Mouse (Mus musculus): ENCODE results near the gene Sord. TPM values are rescaled to one million over a fixed set of nuclear protein-coding genes. Genes with fewer than 3 reads are reported as not detected.

The Sord gene
- total and polyA plus RNA-seq, 2 experiments from 2014 or later = 19.7 to 21.2 TPM

DNA sequence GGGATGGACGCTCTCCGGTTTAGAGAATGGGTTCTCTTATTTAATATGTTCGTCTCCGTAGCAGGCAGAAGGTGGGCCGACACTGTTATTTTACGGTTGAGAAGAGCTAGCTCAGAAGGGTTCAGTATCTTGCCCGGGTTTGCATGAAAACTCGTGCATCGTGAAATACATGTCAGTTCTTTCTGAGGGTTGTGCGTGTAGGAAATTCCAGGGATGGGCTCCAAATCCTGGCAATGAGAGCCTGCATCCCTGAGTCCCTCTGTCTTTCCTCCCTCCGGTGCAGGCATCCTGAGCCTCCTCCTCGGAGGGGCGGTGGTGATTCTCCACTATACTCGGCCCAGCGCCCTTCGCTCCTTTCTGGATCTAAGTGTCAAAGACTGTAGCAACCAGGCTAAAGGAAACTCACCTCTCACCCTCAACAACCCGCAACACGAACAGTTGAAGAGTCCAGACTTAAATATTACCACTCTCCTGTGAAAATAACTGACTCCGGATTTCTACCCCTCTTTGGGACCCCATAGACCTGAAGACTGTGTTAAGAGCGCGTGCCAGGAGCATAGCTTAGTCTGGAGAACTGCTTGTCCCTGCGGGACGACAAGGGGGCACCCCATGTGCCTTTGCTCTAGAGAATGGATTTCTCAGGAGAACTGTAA lies 67.5 kb downstream of the Sord start:
- Histone ChIP-seq H3K4me2 (ENCODE audit: low read depth) (peak overlapping the region; percentile 92), H3K4me1 (ENCODE audit: insufficient read depth) (peaks cover 19% of the 10 kb centered on the region), H3K9ac (peak overlapping the region; percentile 49), H3K4me3 (ENCODE audit: low read depth, low read length) (peak overlapping the region; percentile 47), H3K36me3 (ENCODE audit: insufficient read depth) (no peaks in the 10 kb centered on the region), H3K27ac (ENCODE audit: low read depth, low read length) (no peak overlapping the region), H3K9me3 (ENCODE audit: low read length) (no peaks in the 10 kb centered on the region), H3K27me3 (ENCODE audit: insufficient read depth, low read length) (peaks cover 39% of the 10 kb centered on the region)
- ATAC-seq (no peak), DNase-seq (no peak)
- 4% methylated on average over 23 of the region's 23 CpGs for WGBS
- no peak for TF ChIP-seq CTCF (IDR thresholded peaks at IDR 0.05; ENCODE audit: low read depth)

DNA sequence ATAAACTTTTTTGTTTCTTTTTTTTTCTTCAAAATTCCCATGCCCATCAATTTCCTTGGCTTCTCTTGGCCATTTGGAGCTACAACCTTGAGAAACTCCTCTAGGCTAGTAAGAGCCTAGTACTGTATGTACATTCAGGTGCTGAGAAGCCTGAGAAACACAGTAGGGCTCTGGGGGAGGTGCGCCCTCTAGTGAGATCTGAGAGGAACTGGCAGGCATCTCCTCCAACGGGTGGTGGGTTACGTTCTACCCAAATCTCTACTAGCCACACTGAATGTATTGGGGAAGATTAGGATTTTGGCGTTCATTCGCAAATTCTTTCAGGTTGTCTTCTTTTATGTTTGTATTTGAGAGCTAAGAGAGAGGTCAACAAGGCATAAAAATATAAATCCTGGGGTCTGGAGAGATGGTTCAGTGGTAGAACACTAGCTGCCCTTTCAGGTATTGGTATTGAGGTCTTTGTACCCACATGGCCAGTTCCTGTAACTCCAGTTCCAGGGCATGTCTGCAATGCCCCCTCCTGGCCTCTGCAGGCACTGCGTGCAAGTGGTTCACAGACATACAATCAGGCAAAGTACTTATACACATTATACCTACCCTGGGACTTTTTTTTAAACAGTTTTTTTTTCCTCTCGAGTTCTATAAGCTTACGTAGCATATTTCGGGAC lies 68.2 kb downstream of the Sord start:
- Histone ChIP-seq H3K27me3 (ENCODE audit: insufficient read depth, low read length) (peaks cover 33% of the 10 kb centered on the region), H3K9ac (no peak overlapping the region), H3K27ac (ENCODE audit: low read depth, low read length) (no peak overlapping the region), H3K4me1 (ENCODE audit: insufficient read depth) (peaks cover 19% of the 10 kb centered on the region), H3K9me3 (ENCODE audit: low read length) (no peaks in the 10 kb centered on the region), H3K4me3 (ENCODE audit: low read depth, low read length) (peak overlapping the region; percentile 47; the same call in 1 of the 2 replicates), H3K4me2 (ENCODE audit: low read depth) (peak overlapping the region; percentile 92), H3K36me3 (ENCODE audit: insufficient read depth) (no peaks in the 10 kb centered on the region)
- ATAC-seq (peak; percentile 76), DNase-seq (peak; percentile 86)
- 12% methylated on average over 9 of the region's 9 CpGs for WGBS
- TF ChIP-seq CTCF (IDR thresholded peaks at IDR 0.05; ENCODE audit: low read depth) = peak; percentile 83

DNA sequence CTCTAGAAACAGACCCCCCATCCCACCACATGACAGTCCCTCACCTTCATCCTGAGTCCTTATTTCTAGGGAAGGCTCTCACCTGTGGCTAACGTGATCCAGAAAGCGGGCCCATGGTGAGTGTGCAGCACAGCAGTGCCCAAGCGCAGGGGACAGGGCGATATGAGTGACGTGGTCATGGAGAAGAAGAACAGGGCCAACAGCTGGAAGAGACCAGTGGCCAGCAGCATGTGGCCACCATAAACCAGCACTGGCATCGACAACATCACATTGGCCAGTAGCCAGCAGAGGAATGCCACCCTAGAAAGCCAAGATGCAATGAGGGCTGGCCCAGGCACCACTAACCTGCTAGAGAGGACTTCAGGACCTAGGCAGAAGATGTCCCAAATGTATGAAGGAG lies 70.0 kb downstream of the Sord start:
- Histone ChIP-seq H3K4me3 (ENCODE audit: low read depth, low read length) (no peak overlapping the region), H3K9me3 (ENCODE audit: low read length) (no peaks in the 10 kb centered on the region), H3K27me3 (ENCODE audit: insufficient read depth, low read length) (peaks cover 20% of the 10 kb centered on the region), H3K27ac (ENCODE audit: low read depth, low read length) (no peak overlapping the region), H3K36me3 (ENCODE audit: insufficient read depth) (no peaks in the 10 kb centered on the region), H3K4me2 (ENCODE audit: low read depth) (no peak overlapping the region), H3K4me1 (ENCODE audit: insufficient read depth) (peaks cover 9% of the 10 kb centered on the region; the same call in 1 of the 2 replicates), H3K9ac (no peak overlapping the region)
- ATAC-seq (no peak), DNase-seq (no peak)
- 85% methylated on average over 6 of the region's 6 CpGs for WGBS
- TF ChIP-seq CTCF (IDR thresholded peaks at IDR 0.05; ENCODE audit: low read depth) = no peak

DNA sequence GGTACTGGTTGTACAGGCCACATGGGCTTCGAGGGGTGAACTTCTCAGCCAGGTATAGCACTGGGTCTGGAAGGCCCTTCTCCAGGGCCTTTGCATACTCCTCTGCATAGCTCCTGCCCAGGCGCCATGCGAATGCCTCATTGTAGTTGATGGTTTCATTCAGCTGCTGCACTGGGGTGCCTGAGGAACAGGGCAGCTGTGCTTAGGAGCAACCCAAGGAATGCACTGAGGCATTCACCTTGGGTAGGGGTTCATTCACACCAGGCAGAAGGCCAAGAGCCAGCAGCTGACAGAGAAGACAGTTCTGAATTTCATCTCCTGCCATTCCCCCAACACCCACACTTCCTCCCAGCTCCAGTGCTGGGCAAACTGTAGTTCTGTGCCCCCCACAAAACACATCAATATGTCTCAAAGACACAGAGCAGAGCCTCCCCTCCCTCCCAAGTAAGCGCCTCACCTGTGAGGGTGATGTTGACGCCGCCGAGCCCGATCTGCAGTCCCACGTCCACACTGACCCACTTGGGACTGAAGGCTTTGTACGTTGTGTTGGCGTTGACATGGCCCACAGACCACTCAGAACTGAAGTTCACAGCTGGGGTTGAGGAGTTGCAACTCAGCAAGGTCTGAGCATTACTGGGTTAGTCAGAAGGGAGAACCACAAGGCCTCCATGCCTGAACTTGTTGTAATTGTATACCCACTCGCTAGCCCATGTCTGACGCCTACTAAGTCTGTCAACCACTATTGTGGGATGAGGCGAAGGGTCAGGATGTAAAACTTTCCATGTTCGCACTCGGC lies 70.7 kb downstream of the Sord start:
- Histone ChIP-seq H3K27me3 (ENCODE audit: insufficient read depth, low read length) (peaks cover 13% of the 10 kb centered on the region), H3K27ac (ENCODE audit: low read depth, low read length) (no peak overlapping the region), H3K4me3 (ENCODE audit: low read depth, low read length) (no peak overlapping the region), H3K4me2 (ENCODE audit: low read depth) (no peak overlapping the region), H3K36me3 (ENCODE audit: insufficient read depth) (no peaks in the 10 kb centered on the region), H3K9me3 (ENCODE audit: low read length) (no peaks in the 10 kb centered on the region), H3K4me1 (ENCODE audit: insufficient read depth) (peaks cover 9% of the 10 kb centered on the region; the same call in 1 of the 2 replicates), H3K9ac (no peak overlapping the region)
- 87% methylated on average over 16 of the region's 16 CpGs for whole genome bisulfite sequencing
- DNase-seq = no peak
- ATAC-seq = no peak
- TF ChIP-seq CTCF (IDR thresholded peaks at IDR 0.05; ENCODE audit: low read depth) = no peak

DNA sequence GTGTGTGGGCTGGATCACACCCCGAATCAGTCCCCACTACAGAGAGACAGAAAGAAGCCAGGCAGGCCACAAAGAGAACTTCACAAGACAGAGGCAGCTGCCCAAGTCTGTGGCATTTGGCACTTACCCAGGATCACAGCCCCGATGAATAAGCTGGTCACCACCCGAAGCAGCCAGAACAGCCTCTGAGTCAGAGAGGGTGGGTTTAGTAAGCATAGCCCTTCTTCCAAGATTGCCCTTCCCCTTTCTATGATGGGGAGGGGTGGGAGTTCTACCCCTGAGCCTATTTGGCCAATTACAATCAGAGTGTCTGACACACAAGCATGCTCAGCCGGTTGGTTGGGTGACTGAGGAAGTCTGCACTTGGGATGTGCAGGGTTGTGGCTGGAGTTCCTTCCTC lies 71.6 kb downstream of the Sord start:
- DNase-seq (peak; percentile 22), ATAC-seq (peak; percentile 30)
- H3K4me3 ChIP-seq (ENCODE audit: low read depth, low read length) = no peak overlapping the region
- TF ChIP-seq CTCF (IDR thresholded peaks at IDR 0.05; ENCODE audit: low read depth) = no peak
- WGBS = 42% methylated on average over 4 of the region's 4 CpGs
- no peaks in the 10 kb centered on the region for H3K36me3 ChIP-seq (ENCODE audit: insufficient read depth)
- no peaks in the 10 kb centered on the region for H3K9me3 ChIP-seq (ENCODE audit: low read length)
- no peak overlapping the region for H3K9ac ChIP-seq
- 0 out of 2 replicates have a peak, but pooled peaks cover 3% of the 10 kb centered on the region for H3K4me1 ChIP-seq (ENCODE audit: insufficient read depth)
- H3K27me3 ChIP-seq (ENCODE audit: insufficient read depth, low read length) = peaks cover 7% of the 10 kb centered on the region
- H3K4me2 ChIP-seq (ENCODE audit: low read depth) = no peak overlapping the region
- no peak overlapping the region for H3K27ac ChIP-seq (ENCODE audit: low read depth, low read length)

DNA sequence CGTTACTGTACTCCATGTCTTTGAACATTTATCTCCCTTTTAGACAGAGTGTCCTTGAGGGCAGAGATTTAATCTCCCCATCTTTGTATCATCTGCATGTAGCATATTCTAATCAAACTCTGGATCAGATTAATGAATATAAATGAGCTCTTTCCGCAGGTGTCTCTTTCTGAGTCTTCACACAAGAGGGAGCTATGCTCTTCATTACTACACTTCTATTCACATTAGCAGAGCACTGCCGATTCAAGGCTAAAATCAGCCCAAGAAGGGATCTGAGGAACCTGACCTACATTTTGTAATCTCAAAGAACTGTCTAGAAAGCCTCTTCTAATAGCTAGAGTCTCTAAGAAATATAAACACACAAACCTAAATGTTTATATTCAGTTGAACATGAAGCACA lies 75.1 kb downstream of the Sord start:
- DNase-seq (peak; percentile 36), ATAC-seq (no peak)
- no peak overlapping the region for H3K9ac ChIP-seq
- TF ChIP-seq CTCF (IDR thresholded peaks at IDR 0.05; ENCODE audit: low read depth) = peak; percentile 40; the same call in 1 of the 2 replicates
- H3K27ac ChIP-seq (ENCODE audit: low read depth, low read length) = no peak overlapping the region
- H3K4me1 ChIP-seq (ENCODE audit: insufficient read depth) = 0 out of 2 replicates have a peak, but pooled peaks cover 4% of the 10 kb centered on the region
- 39% methylated on average over 3 of the region's 3 CpGs for WGBS
- peaks cover 29% of the 10 kb centered on the region for H3K27me3 ChIP-seq (ENCODE audit: insufficient read depth, low read length)
- no peak overlapping the region for H3K4me3 ChIP-seq (ENCODE audit: low read depth, low read length)
- no peaks in the 10 kb centered on the region for H3K36me3 ChIP-seq (ENCODE audit: insufficient read depth)
- H3K9me3 ChIP-seq (ENCODE audit: low read length) = no peaks in the 10 kb centered on the region
- no peak overlapping the region for H3K4me2 ChIP-seq (ENCODE audit: low read depth)

Measured in forebrain, postnatal 0 days (tissue).